Mouse (Mus musculus) heart, embryonic 14.5 days (tissue): ENCODE measurements around the gene Gm28051. TPM values are rescaled to one million over a fixed set of nuclear protein-coding genes. Genes with fewer than 3 reads are reported as not detected.

Source experiments
- ATAC-seq: fragments of 200-750 bp; cut with Nextera tagmentation; 2 replicates; pipeline ENCODE4 v1.8.0; 2017; ENCODE audit warnings: low read depth, moderate TSS enrichment; ENCODE audit not compliant: insufficient number of reproducible peaks, insufficient read depth, low FRiP score
- H3K27ac ChIP-seq, 2 experiments: fragments of 200-500 bp in 1 of 2; fragments of 300-500 bp in 1 of 2; sonication (generic) in 1 of 2; replicated peaks in 1 of 2; 2 replicates each; pipeline ENCODE4 v1.5.1; 2012 to 2014; ENCODE audit warnings: low read depth in 2 of 2, low read length in 2 of 2, control low read depth in 1 of 2, mild to moderate bottlenecking in 1 of 2, mixed read lengths in 1 of 2; ENCODE audit not compliant: control insufficient read depth in 1 of 2, insufficient read depth in 1 of 2
- H3K27me3 ChIP-seq: fragments of 300-500 bp; sonication (generic); 2 replicates; pipeline ENCODE4 v1.6.1; 2014; ENCODE audit warnings: mild to moderate bottlenecking, low read length, control low read depth; ENCODE audit not compliant: control insufficient read depth, insufficient read depth
- H3K36me3 ChIP-seq: fragments of 300-500 bp; sonication (generic); 2 replicates; pipeline ENCODE4 v1.6.1; 2014; ENCODE audit warnings: mild to moderate bottlenecking, control low read depth, low read length, mixed read lengths; ENCODE audit not compliant: control insufficient read depth, insufficient read depth
- H3K4me1 ChIP-seq, 2 experiments: fragments of 200-500 bp in 1 of 2; fragments of 300-500 bp in 1 of 2; sonication (generic) in 1 of 2; 2 replicates each; pipeline ENCODE4 v1.6.1; 2012 to 2014; ENCODE audit warnings: low read length in 2 of 2, control low read depth in 1 of 2, mixed read lengths in 1 of 2; ENCODE audit not compliant: control insufficient read depth in 2 of 2, insufficient read depth in 2 of 2
- H3K4me2 ChIP-seq: fragments of 300-500 bp; sonication (generic); 2 replicates; pipeline ENCODE4 v1.6.1; 2014; ENCODE audit warnings: mild to moderate bottlenecking, low read length
- H3K4me3 ChIP-seq, 2 experiments: fragments of 200-500 bp in 1 of 2; fragments of 300-500 bp in 1 of 2; sonication (generic) in 1 of 2; 2 replicates each; pipeline ENCODE4 v1.5.1; 2012 to 2014; ENCODE audit warnings: low read length in 2 of 2, mild to moderate bottlenecking in 2 of 2, control low read depth in 1 of 2, low read depth in 1 of 2, moderate library complexity in 1 of 2; ENCODE audit not compliant: control insufficient read depth in 1 of 2, insufficient read depth in 1 of 2
- H3K9ac ChIP-seq: fragments of 300-500 bp; sonication (generic); 2 replicates; pipeline ENCODE4 v1.6.1; 2014; ENCODE audit warnings: mild to moderate bottlenecking, low read length
- H3K9me3 ChIP-seq: fragments of 300-500 bp; sonication (generic); 2 replicates; pipeline ENCODE4 v1.6.1; 2016; ENCODE audit warnings: low read length, control low read depth; ENCODE audit not compliant: control insufficient read depth
- WGBS: fragments of 180-500 bp; shearing (Covaris S2); extraction: QIAGEN DNeasy Blood & Tissue Kit; methylation state at CpG from one replicate; pipeline ENCODE4 v1.1.7; 2014; 5-methylcytosine and 5-hydroxymethylcytosine counted together
- polyA plus RNA-seq: library from polyadenylated mRNA; unstranded; fragments of >200 nt; fragmentation: Nextera tagmentation; extraction: Ambion mirVana; gene quantifications from 2 replicates; pipeline ENCODE4 v1.2.1, GENCODE M21; 2014

Gene Gm28051
- polyA plus RNA-seq, 1 experiment from 2014 or later: not detected

DNA sequence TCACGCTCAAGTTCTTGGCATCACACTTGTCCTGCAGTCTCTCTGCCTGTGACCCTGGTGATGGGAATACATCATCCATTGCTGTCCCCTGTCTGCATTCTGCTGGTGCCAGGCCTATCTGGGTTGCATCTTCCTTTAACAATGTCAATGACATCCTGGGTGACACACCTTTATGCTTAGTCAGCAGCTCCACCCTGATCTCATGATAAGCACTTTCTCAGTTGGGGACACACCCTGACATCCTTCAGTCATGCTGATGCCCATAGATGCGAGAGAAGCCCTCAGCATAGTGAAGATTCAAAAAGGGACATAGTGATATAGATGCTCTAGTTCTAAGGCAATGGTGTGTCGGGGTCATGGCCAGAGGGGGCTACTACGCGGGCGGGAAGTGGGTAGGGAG, 32.4 kb downstream of the Gm28051 start:
- Histone ChIP-seq H3K36me3 (no peaks in the 10 kb centered on the region), H3K9me3 (no peaks in the 10 kb centered on the region), H3K27ac (no peak overlapping the region), H3K27me3 (no peaks in the 10 kb centered on the region), H3K4me1 (peaks cover 1 to 7% of the 10 kb centered on the region in 2 experiments; a peak in 3 of 4 replicates), H3K4me2 (no peak overlapping the region), H3K4me3 (no peak overlapping the region), H3K9ac (no peak overlapping the region)
- 87% methylated on average over 6 of the region's 6 CpGs for WGBS
- no peak for ATAC-seq

DNA sequence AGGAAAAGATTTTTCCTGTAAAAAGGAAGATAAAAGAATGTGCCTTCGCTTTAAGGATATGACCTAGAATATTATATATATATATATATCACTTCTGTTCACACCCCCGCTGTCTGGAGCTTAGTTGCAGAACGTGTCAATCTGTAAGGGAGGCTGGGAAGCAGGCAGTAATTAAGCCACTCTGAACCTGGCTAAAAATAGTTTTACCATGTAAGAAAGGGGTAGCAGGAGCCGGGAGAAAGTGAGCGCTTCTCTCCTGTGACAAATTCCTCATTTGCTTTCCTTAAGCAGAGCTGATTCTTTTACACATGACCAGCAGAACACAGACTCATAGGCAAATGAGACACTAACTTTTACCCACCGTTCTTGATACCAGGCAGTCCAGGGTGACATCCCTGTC, 33.7 kb downstream of the Gm28051 start:
- Histone ChIP-seq H3K4me3 (no peak overlapping the region), H3K4me1 (peaks cover 0 to 5% of the 10 kb centered on the region in 2 experiments; a peak in 1 of 4 replicates), H3K4me2 (no peak overlapping the region; the same call in 1 of the 2 replicates), H3K9me3 (no peaks in the 10 kb centered on the region), H3K9ac (no peak overlapping the region), H3K27ac (no peak overlapping the region), H3K27me3 (no peaks in the 10 kb centered on the region), H3K36me3 (no peaks in the 10 kb centered on the region)
- 28% methylated on average over 6 of the region's 6 CpGs for WGBS
- no peak for ATAC-seq

GRCm38 (mm10) chr12:102722966-102723365, 34.6 kb downstream of the Gm28051 start:
- H3K27me3 ChIP-seq: no peaks in the 10 kb centered on the region
- H3K9ac ChIP-seq: no peak overlapping the region
- no peaks in the 10 kb centered on the region for H3K9me3 ChIP-seq
- 79% methylated on average over 8 of the region's 8 CpGs for WGBS
- peaks cover 0 to 5% of the 10 kb centered on the region in 2 experiments; a peak in 1 of 4 replicates for H3K4me1 ChIP-seq
- no peak overlapping the region for H3K4me2 ChIP-seq
- no peaks in the 10 kb centered on the region for H3K36me3 ChIP-seq
- H3K27ac ChIP-seq: no peak overlapping the region
- no peak overlapping the region for H3K4me3 ChIP-seq
- no peak for ATAC-seq

GRCm38 (mm10) chr12:102722451-102722850, 35.1 kb downstream of the Gm28051 start:
- peaks cover 0 to 5% of the 10 kb centered on the region in 2 experiments; a peak in 1 of 4 replicates for H3K4me1 ChIP-seq
- no peak overlapping the region for H3K4me3 ChIP-seq
- no peaks in the 10 kb centered on the region for H3K27me3 ChIP-seq
- H3K27ac ChIP-seq: no peak overlapping the region
- ATAC-seq: 0 out of 2 replicates have a peak, but pooled peaks have one; percentile 18
- no peak overlapping the region for H3K4me2 ChIP-seq
- WGBS: 65% methylated on average over 11 of the region's 11 CpGs
- no peaks in the 10 kb centered on the region for H3K9me3 ChIP-seq
- no peaks in the 10 kb centered on the region for H3K36me3 ChIP-seq
- H3K9ac ChIP-seq: no peak overlapping the region

DNA sequence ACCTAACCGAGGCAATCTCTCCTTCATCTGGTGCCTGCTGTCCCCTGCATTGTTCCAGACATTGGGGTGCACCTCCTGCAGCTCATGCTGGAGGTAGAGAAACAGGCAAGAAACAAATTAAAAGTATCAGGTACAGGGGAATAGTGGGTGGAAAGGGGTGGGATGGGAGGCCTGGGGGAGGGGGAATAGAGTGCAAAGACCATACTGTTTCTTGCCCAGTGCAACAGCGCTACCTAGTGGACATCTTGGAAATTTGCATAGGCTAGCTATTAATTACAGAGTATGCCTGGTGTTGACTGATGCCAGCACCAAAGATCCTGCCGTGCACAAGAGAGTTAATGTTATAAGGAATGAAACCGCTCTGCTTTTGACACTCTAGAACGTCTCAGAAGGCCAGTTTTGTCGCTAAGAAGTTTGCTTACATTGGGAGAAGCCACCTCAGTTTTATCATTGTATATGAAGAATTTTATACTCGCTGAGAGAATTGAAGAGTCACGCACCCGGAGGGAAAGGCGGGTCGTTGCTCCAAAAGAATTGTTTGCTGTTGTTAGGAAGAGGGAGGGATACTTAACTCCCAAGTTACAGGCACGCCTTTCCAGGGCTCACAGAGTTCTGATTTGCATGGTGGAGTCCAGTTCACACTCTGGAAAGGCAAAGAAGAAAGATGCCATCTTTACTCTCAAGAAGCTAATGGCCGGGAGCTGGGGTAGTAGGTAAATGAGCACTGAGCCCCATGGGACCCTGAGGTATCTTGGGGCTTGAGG, 37.8 kb downstream of the Gm28051 start:
- Histone ChIP-seq H3K4me3 (no peak overlapping the region), H3K27ac (no peak overlapping the region), H3K27me3 (no peaks in the 10 kb centered on the region), H3K9ac (no peak overlapping the region), H3K9me3 (no peaks in the 10 kb centered on the region), H3K4me2 (peak overlapping the region; percentile 25; the same call in 1 of the 2 replicates), H3K4me1 (peaks cover 0 to 5% of the 10 kb centered on the region in 2 experiments; a peak in 1 of 4 replicates), H3K36me3 (no peaks in the 10 kb centered on the region)
- WGBS: 30% methylated on average over 13 of the region's 13 CpGs
- no peak for ATAC-seq

- no peaks in the 10 kb centered on the region; a peak in 1 of 4 replicates for H3K4me1 ChIP-seq
- H3K4me2 ChIP-seq: no peak overlapping the region
- no peaks in the 10 kb centered on the region for H3K9me3 ChIP-seq
- no peak overlapping the region for H3K27ac ChIP-seq
- 83% methylated on average over 10 of the region's 10 CpGs for WGBS
- ATAC-seq: no peak
- H3K36me3 ChIP-seq: no peaks in the 10 kb centered on the region
- no peak overlapping the region for H3K4me3 ChIP-seq
- H3K27me3 ChIP-seq: no peaks in the 10 kb centered on the region
- no peak overlapping the region for H3K9ac ChIP-seq
These were observed 42.7 kb downstream of the Gm28051 start for GRCm38 (mm10) chr12:102714654-102715395.

DNA sequence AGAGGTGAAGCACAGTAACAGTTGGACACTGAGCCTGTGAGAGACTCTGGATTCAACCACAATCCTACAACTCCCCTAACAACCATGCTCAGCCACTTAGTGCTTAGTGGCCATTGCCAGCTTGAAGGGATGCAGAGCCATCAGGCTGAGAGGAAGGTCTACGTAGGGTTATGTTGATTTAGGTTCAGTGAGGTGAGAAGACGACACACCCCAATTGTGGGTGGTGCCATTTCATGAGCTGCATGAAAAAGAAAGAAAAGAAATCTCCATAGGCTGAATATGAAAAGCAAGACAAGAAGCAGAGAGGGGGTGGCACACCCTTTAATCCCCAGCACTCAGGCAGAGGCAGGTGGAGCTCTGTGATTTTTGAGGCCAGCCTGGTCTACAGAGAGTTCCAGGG, 43.4 kb downstream of the Gm28051 start:
- Histone ChIP-seq H3K4me2 (no peak overlapping the region), H3K4me3 (no peak overlapping the region), H3K27me3 (no peaks in the 10 kb centered on the region), H3K27ac (no peak overlapping the region), H3K4me1 (no peaks in the 10 kb centered on the region; a peak in 1 of 4 replicates), H3K9me3 (no peaks in the 10 kb centered on the region), H3K36me3 (no peaks in the 10 kb centered on the region), H3K9ac (no peak overlapping the region)
- no peak for ATAC-seq
- WGBS: 82% methylated on average over 2 of the region's 2 CpGs
